ENCODE assay signal across 14 mouse cellular contexts in genomic region chr15:61161397-61161796, GRCm38 (mm10).
DNase-seq lines count a peak whose midpoint lies in the region; ATAC-seq lines count a peak whose summit lies in the region.
"Had no signal": no experiment of that assay in that cellular context is flagged by ENCODE, and none has a peak within 500 bp of the region (broad histone marks: within the 10 kb centered on the region; RNA-seq: fewer than 3 reads in every experiment).

No protein-coding gene starts in this region.

- H3K9me3 ChIP-seq in heart, embryonic 16.5 days (replicated peaks; ENCODE audit: control insufficient read depth, low read length): no peaks in the 10 kb centered on the region
- H3K9me3 ChIP-seq in heart, embryonic 11.5 days (replicated peaks; ENCODE audit: control insufficient read depth, low read length): no peaks in the 10 kb centered on the region
- no peaks in the 10 kb centered on the region for H3K9me3 ChIP-seq in forebrain, embryonic 12.5 days
- no peaks in the 10 kb centered on the region for H3K9me3 ChIP-seq in hindbrain, embryonic 12.5 days (replicated peaks)
- H3K9me3 ChIP-seq: liver, embryonic 12.5 days; midbrain, embryonic 13.5 days had no signal

- peak; percentile 45; the same call in 1 of the 2 replicates for ATAC-seq in heart, embryonic 16.5 days (replicated peaks; ENCODE audit: extremely low read depth, insufficient read depth, low FRiP score)
- no peak for ATAC-seq in heart, embryonic 11.5 days (replicated peaks; ENCODE audit: insufficient number of reproducible peaks, low FRiP score, low TSS enrichment)
- ATAC-seq in forebrain, embryonic 12.5 days (ENCODE audit: low FRiP score): no peak
- ATAC-seq in hindbrain, embryonic 12.5 days (ENCODE audit: low FRiP score): no peak
- ATAC-seq in frontal cortex, adult (ENCODE audit: low TSS enrichment): no peak
- ATAC-seq: liver, embryonic 12.5 days; midbrain, embryonic 13.5 days had no signal

- no peak overlapping the region for H3K4me3 ChIP-seq in heart, embryonic 16.5 days (ENCODE audit: low read length)
- no peak overlapping the region for H3K4me3 ChIP-seq in heart, embryonic 11.5 days (ENCODE audit: low read depth, low read length)
- no peak overlapping the region for H3K4me3 ChIP-seq in forebrain, embryonic 12.5 days (replicated peaks)
- no peak overlapping the region for H3K4me3 ChIP-seq in hindbrain, embryonic 12.5 days
- H3K4me3 ChIP-seq: liver, embryonic 12.5 days; midbrain, embryonic 13.5 days had no signal

- H3K27ac ChIP-seq in heart, embryonic 16.5 days (ENCODE audit: low read length): no peak overlapping the region
- no peak overlapping the region for H3K27ac ChIP-seq in heart, embryonic 11.5 days (ENCODE audit: low read depth, low read length)
- no peak overlapping the region for H3K27ac ChIP-seq in forebrain, embryonic 12.5 days
- H3K27ac ChIP-seq in hindbrain, embryonic 12.5 days: no peak overlapping the region
- H3K27ac ChIP-seq: liver, embryonic 12.5 days; midbrain, embryonic 13.5 days had no signal

- peak; percentile 58 for DNase-seq in 416B (ENCODE audit: low read depth)
- DNase-seq in adrenal gland, postnatal 36 days: peak; percentile 79 to 80
- DNase-seq in kidney, postnatal 14 days: peak; percentile 73
- DNase-seq: cerebellum, adult 11-12 months; embryo, embryonic 11 days; spleen, adult 18-20 months; thymus, postnatal 25 days had no signal

- peaks cover 6% of the 10 kb centered on the region; the same call in 1 of the 2 replicates for H3K4me1 ChIP-seq in heart, embryonic 16.5 days (ENCODE audit: control insufficient read depth, insufficient read depth, low read length)
- H3K4me1 ChIP-seq in heart, embryonic 11.5 days (ENCODE audit: control insufficient read depth, insufficient read depth, low read length): peaks cover 4% of the 10 kb centered on the region; the same call in 1 of the 2 replicates
- peaks cover 5% of the 10 kb centered on the region; the same call in 1 of the 2 replicates for H3K4me1 ChIP-seq in forebrain, embryonic 12.5 days
- 0 out of 2 replicates have a peak, but pooled peaks cover 11% of the 10 kb centered on the region for H3K4me1 ChIP-seq in hindbrain, embryonic 12.5 days
- H3K4me1 ChIP-seq: liver, embryonic 12.5 days had no signal

- 50% methylated on average over 5 of the region's 5 CpGs for WGBS in heart, embryonic 16.5 days
- 62% methylated on average over 5 of the region's 5 CpGs for WGBS in heart, embryonic 11.5 days (ENCODE audit: insufficient replicate concordance)
- WGBS in forebrain, embryonic 12.5 days: 83% methylated on average over 5 of the region's 5 CpGs
- WGBS in hindbrain, embryonic 12.5 days: 74% methylated on average over 5 of the region's 5 CpGs

- no peaks in the 10 kb centered on the region for H3K36me3 ChIP-seq in heart, embryonic 16.5 days (ENCODE audit: control insufficient read depth, insufficient read depth)
- H3K36me3 ChIP-seq in heart, embryonic 11.5 days (ENCODE audit: control insufficient read depth, insufficient read depth, low read length): no peaks in the 10 kb centered on the region
- no peaks in the 10 kb centered on the region for H3K36me3 ChIP-seq in forebrain, embryonic 12.5 days (replicated peaks)
- H3K36me3 ChIP-seq in hindbrain, embryonic 12.5 days: no peaks in the 10 kb centered on the region
- H3K36me3 ChIP-seq: liver, embryonic 12.5 days; midbrain, embryonic 13.5 days had no signal

- no peak overlapping the region for H3K9ac ChIP-seq in heart, embryonic 16.5 days (ENCODE audit: low read length)
- no peak overlapping the region for H3K9ac ChIP-seq in heart, embryonic 11.5 days (ENCODE audit: low read depth, low read length)
- H3K9ac ChIP-seq in forebrain, embryonic 12.5 days: no peak overlapping the region
- no peak overlapping the region for H3K9ac ChIP-seq in hindbrain, embryonic 12.5 days
- H3K9ac ChIP-seq: liver, embryonic 12.5 days; midbrain, embryonic 13.5 days had no signal

- no peak overlapping the region for H3K4me2 ChIP-seq in heart, embryonic 16.5 days (ENCODE audit: low read depth, low read length)
- no peak overlapping the region for H3K4me2 ChIP-seq in heart, embryonic 11.5 days
- no peak overlapping the region for H3K4me2 ChIP-seq in forebrain, embryonic 12.5 days
- H3K4me2 ChIP-seq in hindbrain, embryonic 12.5 days (replicated peaks): no peak overlapping the region
- H3K4me2 ChIP-seq: liver, embryonic 12.5 days; midbrain, embryonic 13.5 days had no signal

- peaks cover 2% of the 10 kb centered on the region; the same call in 1 of the 2 replicates for H3K27me3 ChIP-seq in heart, embryonic 16.5 days (ENCODE audit: control insufficient read depth, insufficient read depth, low read length)
- H3K27me3 ChIP-seq in heart, embryonic 11.5 days (ENCODE audit: control insufficient read depth, insufficient read depth, low read length): no peaks in the 10 kb centered on the region
- peaks cover 3% of the 10 kb centered on the region; the same call in 1 of the 2 replicates for H3K27me3 ChIP-seq in forebrain, embryonic 12.5 days
- H3K27me3 ChIP-seq in hindbrain, embryonic 12.5 days: peaks cover 4% of the 10 kb centered on the region; the same call in 1 of the 2 replicates
- H3K27me3 ChIP-seq: liver, embryonic 12.5 days had no signal
